11 mouse cellular contexts compared by ENCODE assay signal in genomic region chr5:140151871-140152270, GRCm38 (mm10).
DNase-seq lines count a peak whose midpoint lies in the region; ATAC-seq lines count a peak whose summit lies in the region.
"Had no signal": no experiment of that assay in that cellular context is flagged by ENCODE, and none has a peak within 500 bp of the region (broad histone marks: within the 10 kb centered on the region; RNA-seq: fewer than 3 reads in every experiment).

No protein-coding gene starts in this region.

- no peaks in the 10 kb centered on the region for H3K9me3 ChIP-seq in hindbrain, embryonic 12.5 days (replicated peaks)
- H3K9me3 ChIP-seq in hindbrain, embryonic 14.5 days (ENCODE audit: control insufficient read depth, low read length), result no peaks in the 10 kb centered on the region

- H3K27me3 ChIP-seq in hindbrain, embryonic 12.5 days, result no peaks in the 10 kb centered on the region
- H3K27me3 ChIP-seq in hindbrain, embryonic 14.5 days (ENCODE audit: control insufficient read depth, insufficient read depth, low read length), result no peaks in the 10 kb centered on the region
- H3K27me3 ChIP-seq: Patski had no signal

- H3K27ac ChIP-seq in hindbrain, embryonic 12.5 days, result 0 out of 2 replicates have a peak overlapping the region, but pooled peaks have one; percentile 14
- no peak overlapping the region for H3K27ac ChIP-seq in hindbrain, embryonic 14.5 days

- no peak overlapping the region for H3K4me3 ChIP-seq in hindbrain, embryonic 12.5 days
- H3K4me3 ChIP-seq in hindbrain, embryonic 14.5 days (replicated peaks; ENCODE audit: low read length), result no peak overlapping the region

- H3K36me3 ChIP-seq in hindbrain, embryonic 12.5 days, result no peaks in the 10 kb centered on the region
- no peaks in the 10 kb centered on the region for H3K36me3 ChIP-seq in hindbrain, embryonic 14.5 days (replicated peaks; ENCODE audit: control insufficient read depth, insufficient read depth)

- no peak for ATAC-seq in hindbrain, embryonic 12.5 days (ENCODE audit: low FRiP score)
- no peak for ATAC-seq in hindbrain, embryonic 14.5 days (ENCODE audit: low FRiP score)
- ATAC-seq: Patski had no signal

- no peak overlapping the region for H3K9ac ChIP-seq in hindbrain, embryonic 12.5 days
- no peak overlapping the region for H3K9ac ChIP-seq in hindbrain, embryonic 14.5 days

- peaks cover 17% of the 10 kb centered on the region for H3K4me1 ChIP-seq in hindbrain, embryonic 12.5 days
- H3K4me1 ChIP-seq in hindbrain, embryonic 14.5 days (replicated peaks; ENCODE audit: control insufficient read depth, insufficient read depth, low read length), result no peaks in the 10 kb centered on the region

- H3K4me2 ChIP-seq in hindbrain, embryonic 12.5 days (replicated peaks), result no peak overlapping the region
- H3K4me2 ChIP-seq in hindbrain, embryonic 14.5 days (replicated peaks), result no peak overlapping the region

- peak; percentile 19 for DNase-seq in embryo, embryonic 10 days (ENCODE audit: low spot score)
- DNase-seq in embryo, embryonic 9.5 days (ENCODE audit: extremely low spot score), result no peak
- DNase-seq in hindbrain, embryonic 14.5 days (ENCODE audit: low spot score), result no peak
- DNase-seq in retina, postnatal 1 day, result peak; percentile 22
- DNase-seq in retina, embryonic 14.5 days (ENCODE audit: low spot score), result no peak
- DNase-seq in MN1 (ENCODE audit: low spot score), result no peak
- no peak for DNase-seq in yolk sac, embryonic 10.5 days (ENCODE audit: low spot score)
- DNase-seq: B cell, adult 2 months; kidney, postnatal 10 days had no signal

- WGBS in hindbrain, embryonic 12.5 days, result 24% methylated on average over 2 of the region's 2 CpGs
- 28% methylated on average over 2 of the region's 2 CpGs for WGBS in hindbrain, embryonic 14.5 days

Comparison
In these comparisons a context has a peak if more than half of its experiments do, and no peak if none do; other contexts are left out.
1. DNase-seq: peak in embryo, embryonic 10 days (single experiment) and retina, postnatal 1 day (single experiment); none in embryo, embryonic 9.5 days (single experiment), hindbrain, embryonic 14.5 days (single experiment), retina, embryonic 14.5 days (single experiment), MN1 (single experiment) and yolk sac, embryonic 10.5 days (single experiment).